Mouse (Mus musculus) cerebellum, adult (tissue): Measurements from ENCODE around the gene Rgs19.

ENCODE experiments used
- ATAC-seq: cut with Nextera tagmentation; 2 replicates; pipeline ENCODE4 v1.9.2; 2017; ENCODE audit warnings: mild to moderate bottlenecking, moderate library complexity, mixed read lengths; ENCODE audit not compliant: insufficient number of reproducible peaks, low FRiP score, low TSS enrichment

The Rgs19 gene

GRCm38 (mm10) chr2:181658930-181659555, 34.7 kb downstream of the Rgs19 start:
- no peak for ATAC-seq

GRCm38 (mm10) chr2:181658528-181658927, 35.2 kb downstream of the Rgs19 start:
- ATAC-seq: no peak

- ATAC-seq: no peak
Observed at GRCm38 (mm10) chr2:181657441-181657840, 36.3 kb downstream of the Rgs19 start.

GRCm38 (mm10) chr2:181656734-181657133, 37.0 kb downstream of the Rgs19 start, which contains the start of gene Gm29797:
Gene Gm29797 (plus strand): TSS chr2:181657034.
- ATAC-seq: no peak

GRCm38 (mm10) chr2:181653523-181653922, 40.3 kb downstream of the Rgs19 start:
- ATAC-seq: no peak

GRCm38 (mm10) chr2:181653065-181653464, 40.7 kb downstream of the Rgs19 start:
- no peak for ATAC-seq

- no peak for ATAC-seq
Observed at GRCm38 (mm10) chr2:181648926-181649325, 44.9 kb downstream of the Rgs19 start.

GRCm38 (mm10) chr2:181646626-181647472, 46.9 kb downstream of the Rgs19 start:
- ATAC-seq: no peak

- ATAC-seq: no peak
Observed at GRCm38 (mm10) chr2:181645666-181646065, 48.1 kb downstream of the Rgs19 start.

GRCm38 (mm10) chr2:181644361-181644760, 49.4 kb downstream of the Rgs19 start:
- ATAC-seq: no peak
